Mouse (Mus musculus) small intestine, adult 2 months (tissue): Measurements from ENCODE around the gene Slc15a2. TPM values are rescaled to one million over a fixed set of nuclear protein-coding genes. Genes with fewer than 3 reads are reported as not detected.
A peak's percentile ranks its signal among the peaks of the same experiment; 100 is the strongest.

Experiments
- H3K27ac ChIP-seq: fragments of 200-500 bp; 2 replicates; pipeline ENCODE4 v1.5.1; 2012; ENCODE audit warnings: low read depth, low read length, control low read depth, inconsistent platforms; ENCODE audit not compliant: insufficient read depth
- H3K27me3 ChIP-seq: fragments of 200-500 bp; 2 replicates; pipeline ENCODE4 v1.6.1; 2012; ENCODE audit warnings: mild to moderate bottlenecking, moderate library complexity, low read length, inconsistent platforms; ENCODE audit not compliant: control insufficient read depth, insufficient read depth
- H3K36me3 ChIP-seq: fragments of 200-500 bp; 2 replicates; pipeline ENCODE4 v1.6.1; 2012; ENCODE audit warnings: mild to moderate bottlenecking, low read length, control low read depth, inconsistent platforms; ENCODE audit not compliant: control insufficient read depth, insufficient read depth
- H3K4me1 ChIP-seq: fragments of 200-500 bp; 2 replicates; pipeline ENCODE4 v1.6.1; 2012; ENCODE audit warnings: low read length, inconsistent platforms, mixed read lengths; ENCODE audit not compliant: control insufficient read depth, insufficient read depth, insufficient read length
- H3K4me3 ChIP-seq: fragments of 200-500 bp; 2 replicates; pipeline ENCODE4 v1.5.1; 2012; ENCODE audit warnings: low read depth, mild to moderate bottlenecking, control low read depth, inconsistent platforms, low read length, moderate library complexity
- CTCF ChIP-seq: fragments of 200-500 bp; IDR thresholded peaks from 2 replicates; pipeline ENCODE4 v1.5.1; 2012; ENCODE audit warnings: low read depth, mild to moderate bottlenecking, control low read depth, inconsistent platforms, low read length, moderate library complexity, mixed read lengths; ENCODE audit not compliant: insufficient replicate concordance, insufficient read length; ENCODE audit errors: extremely low read depth
- POLR2A ChIP-seq: fragments of 200-500 bp; IDR thresholded peaks from 2 replicates; pipeline ENCODE4 v1.6.1; 2012; ENCODE audit warnings: low read depth, mild to moderate bottlenecking, control low read depth, inconsistent platforms, low read length, moderate library complexity
- WGBS: fragments of 180-500 bp; shearing (Covaris S2); methylation state at CpG from one replicate; pipeline ENCODE4 v1.1.7; 2018; 5-methylcytosine and 5-hydroxymethylcytosine counted together
- polyA plus RNA-seq: library from polyadenylated mRNA; depleted of rRNA; stranded (reverse); fragments of >200 nt; gene quantifications from 2 replicates; pipeline ENCODE4 v1.2.3, GENCODE M21; 2012; rRNA removed

The Slc15a2 gene
- polyA plus RNA-seq, result 0.04 and 0.39 TPM in 2 replicates

DNA sequence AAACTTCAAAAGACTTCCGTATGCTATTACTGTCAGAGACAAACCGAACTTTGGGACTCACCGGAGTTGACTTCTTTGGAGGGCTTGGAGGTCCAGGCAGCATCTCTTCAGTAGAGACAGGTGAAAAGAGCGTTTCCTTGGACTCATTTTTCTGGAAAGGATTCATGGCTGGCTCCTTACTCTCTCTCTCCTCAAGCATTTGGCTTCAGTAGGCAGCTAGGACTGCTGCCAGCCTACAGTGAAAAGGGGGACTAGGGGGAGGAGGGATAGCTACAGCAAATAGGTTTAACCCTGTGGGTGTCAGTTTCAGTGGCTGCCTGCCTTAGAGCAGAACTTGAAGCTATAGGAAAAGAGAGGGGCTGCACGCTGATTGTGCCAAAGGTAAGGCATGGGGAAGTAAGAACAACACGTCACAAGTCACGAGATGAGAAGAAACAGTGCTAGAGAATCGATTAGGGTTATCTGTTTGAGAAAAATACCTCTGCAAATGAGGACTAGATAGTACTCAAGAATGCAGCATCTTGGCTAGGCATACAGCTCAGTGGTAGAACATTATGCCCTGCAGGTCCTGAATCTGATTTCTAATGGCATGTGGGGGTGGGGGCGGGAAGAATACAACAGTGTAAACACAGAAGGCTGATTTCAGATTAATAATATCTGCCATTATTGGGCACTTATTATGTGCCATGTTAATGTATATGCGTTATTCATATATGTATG, at the start of gene Slc15a2:
Slc15a2 (minus strand) TSS at position 369 of the 720 bp plus-strand sequence.
- TF ChIP-seq CTCF, result no peak
- no peak for TF ChIP-seq POLR2A
- Histone ChIP-seq H3K27ac (no peak within 1 kb of the TSS), H3K27me3 (no peaks in the 10 kb centered on the region), H3K4me1 (no peaks in the 10 kb centered on the region), H3K4me3 (no peak within 1 kb of the TSS), H3K36me3 (no peaks in the 10 kb centered on the region)
- 31% methylated on average over 10 of the region's 10 CpGs for WGBS

GRCm38 (mm10) chr16:36828820-36829219, 44.1 kb upstream of the Slc15a2 start:
- WGBS, result 17% methylated on average over 11 of the region's 11 CpGs
- Histone ChIP-seq H3K4me1 (peaks cover 4% of the 10 kb centered on the region; the same call in 1 of the 2 replicates), H3K27me3 (no peaks in the 10 kb centered on the region), H3K27ac (no peak overlapping the region), H3K4me3 (peak overlapping the region; percentile 90), H3K36me3 (no peaks in the 10 kb centered on the region)
- no peak for TF ChIP-seq POLR2A
- TF ChIP-seq CTCF, result no peak

DNA sequence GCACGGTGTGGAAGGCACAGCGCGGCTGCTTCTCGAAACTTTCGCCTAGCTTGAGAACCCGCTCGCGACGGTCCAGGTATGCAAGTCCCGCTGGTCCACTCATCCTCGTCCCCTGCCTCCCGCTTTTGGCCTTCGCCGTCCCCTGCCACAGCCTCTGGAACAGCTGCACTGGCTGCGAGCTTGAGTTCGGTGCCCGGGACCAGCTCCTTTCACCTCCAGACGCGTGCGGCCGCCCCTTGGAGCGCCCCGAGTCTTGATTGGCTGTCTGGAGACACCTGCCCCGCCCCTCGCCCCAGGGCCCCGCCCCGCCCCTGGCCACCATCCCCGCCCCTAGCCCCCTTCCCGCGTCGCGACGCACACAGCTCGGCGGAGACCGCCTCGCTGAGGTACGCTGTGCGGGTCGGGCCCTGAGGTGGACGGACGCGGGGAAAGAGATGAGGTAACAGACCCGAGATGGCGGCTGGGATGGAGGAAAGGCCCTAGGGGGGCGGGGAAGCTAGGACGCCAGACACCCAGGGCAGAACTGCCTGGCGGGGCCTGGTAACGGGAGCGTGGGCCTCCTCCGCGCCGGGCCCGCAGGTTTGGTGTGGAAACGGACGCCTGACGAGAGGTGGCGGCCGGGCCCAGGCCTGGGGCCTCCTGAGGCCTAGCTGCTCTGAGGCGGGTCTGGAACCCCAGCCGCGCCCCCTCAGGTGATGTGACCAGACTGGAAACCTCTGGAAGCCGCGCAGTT, 43.5 kb upstream of the Slc15a2 start, which contains the start of gene Iqcb1:
Iqcb1 (plus strand) TSS at position 332 of the 733 bp plus-strand sequence.
- under 1% methylated on average over 64 of the region's 64 CpGs for WGBS
- Histone ChIP-seq H3K36me3 (no peaks in the 10 kb centered on the region), H3K4me1 (peaks cover 4% of the 10 kb centered on the region; the same call in 1 of the 2 replicates), H3K27me3 (no peaks in the 10 kb centered on the region), H3K27ac (no peak within 1 kb of the TSS), H3K4me3 (peak within 1 kb of the TSS; percentile 90)
- TF ChIP-seq CTCF, result no peak
- TF ChIP-seq POLR2A, result no peak

DNA sequence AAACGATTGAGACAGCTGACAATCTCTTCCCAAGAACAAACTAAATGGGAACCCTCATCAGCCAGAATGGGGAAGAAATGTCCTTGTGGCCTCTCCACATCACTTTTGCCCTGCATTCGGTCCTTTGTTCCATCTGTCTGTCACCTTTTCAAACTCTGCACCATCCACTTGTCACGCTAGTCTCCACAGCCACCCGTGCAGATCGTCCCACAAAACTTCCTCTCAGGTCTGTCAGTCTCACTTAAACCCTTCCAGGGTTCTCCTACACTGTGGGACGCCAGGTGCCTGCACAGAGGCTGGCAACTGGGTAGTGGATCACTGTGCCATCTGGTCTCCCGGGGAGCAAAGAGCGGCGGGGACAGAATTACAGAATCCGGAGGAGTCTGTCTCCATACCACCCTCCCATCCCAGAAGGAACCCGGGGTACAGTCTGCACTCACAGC, 42.9 kb upstream of the Slc15a2 start:
- no peaks in the 10 kb centered on the region for H3K36me3 ChIP-seq
- 7% methylated on average over 11 of the region's 11 CpGs for WGBS
- H3K27me3 ChIP-seq, result no peaks in the 10 kb centered on the region
- H3K27ac ChIP-seq, result no peak overlapping the region
- peaks cover 4% of the 10 kb centered on the region; the same call in 1 of the 2 replicates for H3K4me1 ChIP-seq
- no peak for TF ChIP-seq CTCF
- no peak for TF ChIP-seq POLR2A
- H3K4me3 ChIP-seq, result peak overlapping the region; percentile 90

DNA sequence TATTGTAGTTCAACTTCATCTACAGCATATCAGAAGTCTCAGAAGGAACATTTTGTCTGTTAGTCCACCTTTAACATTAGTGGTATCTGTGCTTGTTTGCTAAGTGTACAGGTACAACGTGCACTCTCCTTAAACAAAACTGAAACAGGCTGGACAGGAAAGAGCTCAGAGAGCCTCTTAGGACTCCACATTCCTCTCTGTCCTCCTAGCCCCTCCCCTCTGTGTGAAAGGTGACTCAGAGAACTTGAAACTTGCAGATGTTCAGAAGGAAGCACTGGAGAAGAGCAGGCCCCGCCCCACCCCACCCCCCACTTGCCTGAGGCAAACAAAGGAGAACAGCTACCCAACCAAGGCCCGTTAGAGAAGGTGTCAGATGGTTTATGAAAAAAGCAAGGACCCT, 36.7 kb upstream of the Slc15a2 start:
- H3K4me1 ChIP-seq, result no peaks in the 10 kb centered on the region
- no peaks in the 10 kb centered on the region for H3K27me3 ChIP-seq
- H3K4me3 ChIP-seq, result no peak overlapping the region
- no peaks in the 10 kb centered on the region for H3K36me3 ChIP-seq
- TF ChIP-seq CTCF, result no peak
- TF ChIP-seq POLR2A, result no peak
- 1% methylated on average over 3 of the region's 3 CpGs for WGBS
- peak overlapping the region; percentile 35; the same call in 1 of the 2 replicates for H3K27ac ChIP-seq

DNA sequence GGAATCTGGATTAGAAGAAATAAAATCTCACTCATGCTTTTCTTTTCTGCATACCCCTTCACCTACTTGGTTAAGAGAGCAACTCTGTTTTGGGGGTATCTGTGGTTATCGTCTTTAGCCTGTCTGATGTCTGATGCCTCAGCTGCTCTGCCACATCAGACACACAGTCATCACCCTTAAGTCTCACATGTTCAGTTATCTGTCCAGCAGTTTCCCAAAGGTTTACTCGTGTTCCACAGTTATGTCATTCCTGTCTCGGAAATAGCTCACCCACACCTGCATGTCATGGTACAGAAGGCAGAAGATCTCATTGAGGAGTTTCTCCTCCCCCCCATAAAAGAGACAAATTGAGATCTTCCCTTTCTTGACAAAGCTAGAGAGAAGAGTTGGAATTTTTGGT, 36.0 kb upstream of the Slc15a2 start:
- Histone ChIP-seq H3K4me1 (no peaks in the 10 kb centered on the region), H3K27me3 (no peaks in the 10 kb centered on the region), H3K27ac (no peak overlapping the region), H3K4me3 (no peak overlapping the region), H3K36me3 (no peaks in the 10 kb centered on the region)
- no peak for TF ChIP-seq CTCF
- no peak for TF ChIP-seq POLR2A
- WGBS, result 59% methylated on average over 3 of the region's 3 CpGs

DNA sequence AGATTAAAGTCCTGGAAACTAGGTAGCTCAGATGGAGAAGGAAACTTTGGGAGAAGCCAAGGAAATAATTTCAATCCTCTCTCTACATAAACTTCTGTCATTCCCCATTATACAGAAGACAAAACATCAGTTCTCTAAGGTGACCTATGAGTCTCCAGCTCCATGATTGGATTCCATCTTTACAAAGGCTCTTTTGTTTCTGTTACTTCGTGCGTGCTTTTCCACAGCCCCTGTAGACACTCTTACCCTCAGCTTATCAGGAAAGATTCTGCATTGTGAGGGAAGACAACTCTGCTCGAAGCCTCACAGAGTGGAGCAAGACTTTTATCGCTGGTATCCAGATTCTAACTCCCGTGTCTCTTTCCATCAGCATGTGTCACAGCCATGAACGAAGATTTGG, 35.3 kb upstream of the Slc15a2 start:
- WGBS, result 68% methylated on average over 6 of the region's 6 CpGs
- Histone ChIP-seq H3K27ac (no peak overlapping the region), H3K4me1 (no peaks in the 10 kb centered on the region), H3K27me3 (no peaks in the 10 kb centered on the region), H3K36me3 (no peaks in the 10 kb centered on the region), H3K4me3 (no peak overlapping the region)
- TF ChIP-seq POLR2A (no peak), CTCF (no peak)
